Mouse (Mus musculus) embryonic facial prominence, embryonic 14.5 days (tissue): Measurements from ENCODE around the gene Usp18. TPM values are rescaled to one million over a fixed set of nuclear protein-coding genes. Genes with fewer than 3 reads are reported as not detected.

Experiments
- ATAC-seq: fragments of 200-750 bp; cut with Nextera tagmentation; 2 replicates; pipeline ENCODE4 v1.8.0; 2017; ENCODE audit warnings: low read depth, moderate number of reproducible peaks, moderate TSS enrichment
- DNase-seq: peaks from one replicate; pipeline ENCODE4 v3.0.0-alpha.2; 2015; ENCODE audit warnings: low spot score
- H3K27ac ChIP-seq: fragments of 300-500 bp; sonication (generic); replicated peaks from 2 replicates; pipeline ENCODE4 v1.5.1; 2014; ENCODE audit warnings: low read depth, mild to moderate bottlenecking, low read length, moderate library complexity
- H3K27me3 ChIP-seq: fragments of 300-500 bp; sonication (generic); replicated peaks from 2 replicates; pipeline ENCODE4 v1.6.1; 2014; ENCODE audit warnings: low read length; ENCODE audit not compliant: control insufficient read depth, insufficient read depth
- H3K36me3 ChIP-seq: fragments of 300-500 bp; sonication (generic); 2 replicates; pipeline ENCODE4 v1.6.1; 2014; ENCODE audit warnings: low read length, mixed read lengths; ENCODE audit not compliant: control insufficient read depth, insufficient read depth
- H3K4me1 ChIP-seq: fragments of 300-500 bp; sonication (generic); 2 replicates; pipeline ENCODE4 v1.6.1; 2014; ENCODE audit warnings: antibody characterized with exemption, low read length; ENCODE audit not compliant: control insufficient read depth, insufficient read depth
- H3K4me2 ChIP-seq: fragments of 300-500 bp; sonication (generic); 2 replicates; pipeline ENCODE4 v1.6.1; 2014; ENCODE audit warnings: low read depth, mild to moderate bottlenecking, low read length, moderate library complexity, mixed read lengths
- H3K4me3 ChIP-seq: fragments of 300-500 bp; sonication (generic); 2 replicates; pipeline ENCODE4 v1.5.1; 2014; ENCODE audit warnings: low read depth, mild to moderate bottlenecking, low read length
- H3K9ac ChIP-seq: fragments of 300-500 bp; sonication (generic); 2 replicates; pipeline ENCODE4 v1.6.1; 2014; ENCODE audit warnings: low read depth, mild to moderate bottlenecking, low read length, moderate library complexity, mixed read lengths
- H3K9me3 ChIP-seq: fragments of 300-500 bp; sonication (generic); 2 replicates; pipeline ENCODE4 v1.6.1; 2016; ENCODE audit warnings: low read length; ENCODE audit not compliant: control insufficient read depth
- WGBS: fragments of 180-500 bp; shearing (Covaris S2); extraction: QIAGEN DNeasy Blood & Tissue Kit; methylation state at CpG from one replicate; pipeline ENCODE4 v1.1.7; 2014; 5-methylcytosine and 5-hydroxymethylcytosine counted together
- polyA plus RNA-seq: library from polyadenylated mRNA; unstranded; fragments of >200 nt; fragmentation: Nextera tagmentation; extraction: Ambion mirVana; gene quantifications from 2 replicates; pipeline ENCODE4 v1.2.1, GENCODE M21; 2014

Usp18 gene
- polyA plus RNA-seq = 2.2 and 2.7 TPM in 2 replicates

GRCm38 (mm10) chr6:121245127-121246036 lies at the start of gene Usp18:
Usp18 (plus strand) TSS chr6:121245906.
- no peaks in the 10 kb centered on the region for H3K4me1 ChIP-seq
- H3K4me3 ChIP-seq = peak within 1 kb of the TSS; percentile 59
- DNase-seq = peak; percentile 92
- peak; percentile 95 for ATAC-seq
- H3K9ac ChIP-seq = peak within 1 kb of the TSS; percentile 59
- 0 out of 2 replicates have a peak, but pooled peaks cover 2% of the 10 kb centered on the region for H3K27me3 ChIP-seq
- 10% methylated on average over 34 of the region's 35 CpGs for WGBS
- H3K36me3 ChIP-seq = no peaks in the 10 kb centered on the region
- peak within 1 kb of the TSS; percentile 63 for H3K4me2 ChIP-seq
- H3K27ac ChIP-seq = no peak within 1 kb of the TSS
- no peaks in the 10 kb centered on the region for H3K9me3 ChIP-seq

DNA sequence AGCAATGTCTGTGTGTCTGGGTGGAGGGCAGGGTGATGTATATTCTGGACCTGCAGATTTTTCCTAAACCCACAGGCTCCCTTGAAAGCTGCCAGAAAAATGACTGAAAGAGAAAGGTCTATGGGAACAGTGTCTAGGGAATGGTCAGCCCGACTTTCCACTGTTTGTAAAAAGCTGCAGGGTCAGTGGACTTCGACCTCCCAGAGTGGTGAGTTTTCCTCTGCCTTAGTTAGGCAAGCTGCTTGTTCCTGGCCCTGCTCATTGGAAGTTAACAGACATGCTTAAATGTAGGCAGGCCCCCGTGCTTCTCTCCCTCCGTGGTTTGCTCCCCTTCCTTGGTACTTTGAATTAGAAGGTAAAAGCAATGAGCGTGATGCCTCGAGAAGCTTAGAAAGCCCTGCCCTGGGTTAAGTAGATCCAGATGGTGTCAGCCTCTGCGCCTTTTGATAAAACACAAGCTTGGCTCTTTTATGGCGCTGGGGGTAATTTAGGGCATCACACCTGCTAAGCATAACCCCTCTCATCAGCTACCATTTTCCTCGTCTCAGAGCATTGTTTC lies 47.8 kb upstream of the Usp18 start:
- no peak overlapping the region for H3K4me2 ChIP-seq
- no peak overlapping the region for H3K9ac ChIP-seq
- no peaks in the 10 kb centered on the region for H3K9me3 ChIP-seq
- WGBS = 31% methylated on average over 9 of the region's 9 CpGs
- no peak for ATAC-seq
- no peaks in the 10 kb centered on the region for H3K27me3 ChIP-seq
- H3K4me3 ChIP-seq = no peak overlapping the region
- DNase-seq = no peak
- H3K4me1 ChIP-seq = no peaks in the 10 kb centered on the region
- H3K36me3 ChIP-seq = peaks cover 28% of the 10 kb centered on the region; the same call in 1 of the 2 replicates
- no peak overlapping the region for H3K27ac ChIP-seq

DNA sequence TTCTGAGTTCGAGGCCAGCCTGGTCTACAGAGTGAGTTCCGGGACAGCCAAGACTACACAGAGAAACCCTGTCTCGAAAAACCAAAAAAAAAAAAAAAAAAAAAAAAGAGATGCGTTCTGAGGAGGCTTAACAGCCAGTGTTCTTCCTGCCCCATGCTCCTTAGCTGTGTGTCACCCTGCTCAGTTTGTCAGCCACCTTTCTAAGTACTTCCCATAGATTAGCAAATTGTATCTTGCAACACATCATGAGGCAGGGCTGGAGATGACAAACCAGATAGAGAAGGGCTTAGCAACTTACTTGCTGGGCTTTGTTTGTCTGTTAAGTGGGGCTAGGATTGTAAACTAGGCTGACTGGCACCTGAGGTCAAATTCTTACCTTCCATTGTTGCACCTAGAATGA lies 45.2 kb upstream of the Usp18 start:
- H3K27ac ChIP-seq = no peak overlapping the region
- no peak for ATAC-seq
- H3K4me2 ChIP-seq = no peak overlapping the region
- no peak overlapping the region for H3K4me3 ChIP-seq
- no peak overlapping the region for H3K9ac ChIP-seq
- DNase-seq = no peak
- WGBS = 82% methylated on average over 4 of the region's 4 CpGs
- no peaks in the 10 kb centered on the region for H3K9me3 ChIP-seq
- H3K27me3 ChIP-seq = no peaks in the 10 kb centered on the region
- 0 out of 2 replicates have a peak, but pooled peaks cover 9% of the 10 kb centered on the region for H3K36me3 ChIP-seq
- no peaks in the 10 kb centered on the region for H3K4me1 ChIP-seq

GRCm38 (mm10) chr6:121202026-121202425 lies 43.7 kb upstream of the Usp18 start:
- Histone ChIP-seq H3K4me2 (no peak overlapping the region), H3K27ac (no peak overlapping the region), H3K9ac (no peak overlapping the region), H3K9me3 (no peaks in the 10 kb centered on the region), H3K4me3 (no peak overlapping the region), H3K4me1 (no peaks in the 10 kb centered on the region), H3K36me3 (no peaks in the 10 kb centered on the region), H3K27me3 (no peaks in the 10 kb centered on the region)
- 67% methylated on average over 5 of the region's 5 CpGs for WGBS
- ATAC-seq = no peak
- no peak for DNase-seq

- WGBS = 85% methylated on average over 5 of the region's 5 CpGs
- H3K4me2 ChIP-seq = no peak overlapping the region
Measured at GRCm38 (mm10) chr6:121206481-121206880, 39.2 kb upstream of the Usp18 start.

GRCm38 (mm10) chr6:121209584-121209983 lies 36.1 kb upstream of the Usp18 start:
- no peaks in the 10 kb centered on the region for H3K36me3 ChIP-seq
- no peak for ATAC-seq
- no peak overlapping the region for H3K4me3 ChIP-seq
- H3K27ac ChIP-seq = no peak overlapping the region
- no peak for DNase-seq
- WGBS = 79% methylated on average over 2 of the region's 2 CpGs
- H3K9me3 ChIP-seq = no peaks in the 10 kb centered on the region
- H3K4me1 ChIP-seq = peaks cover 9% of the 10 kb centered on the region
- H3K4me2 ChIP-seq = no peak overlapping the region
- no peak overlapping the region for H3K9ac ChIP-seq
- H3K27me3 ChIP-seq = peaks cover 30% of the 10 kb centered on the region

More at GRCm38 (mm10) chr6:121206481-121206880, 39.2 kb upstream of the Usp18 start:
- Histone ChIP-seq H3K9me3 (no peaks in the 10 kb centered on the region), H3K4me3 (no peak overlapping the region), H3K9ac (no peak overlapping the region), H3K4me1 (peaks cover 9% of the 10 kb centered on the region), H3K27ac (no peak overlapping the region), H3K27me3 (peaks cover 24% of the 10 kb centered on the region), H3K36me3 (no peaks in the 10 kb centered on the region)
- ATAC-seq (no peak), DNase-seq (no peak)

DNA sequence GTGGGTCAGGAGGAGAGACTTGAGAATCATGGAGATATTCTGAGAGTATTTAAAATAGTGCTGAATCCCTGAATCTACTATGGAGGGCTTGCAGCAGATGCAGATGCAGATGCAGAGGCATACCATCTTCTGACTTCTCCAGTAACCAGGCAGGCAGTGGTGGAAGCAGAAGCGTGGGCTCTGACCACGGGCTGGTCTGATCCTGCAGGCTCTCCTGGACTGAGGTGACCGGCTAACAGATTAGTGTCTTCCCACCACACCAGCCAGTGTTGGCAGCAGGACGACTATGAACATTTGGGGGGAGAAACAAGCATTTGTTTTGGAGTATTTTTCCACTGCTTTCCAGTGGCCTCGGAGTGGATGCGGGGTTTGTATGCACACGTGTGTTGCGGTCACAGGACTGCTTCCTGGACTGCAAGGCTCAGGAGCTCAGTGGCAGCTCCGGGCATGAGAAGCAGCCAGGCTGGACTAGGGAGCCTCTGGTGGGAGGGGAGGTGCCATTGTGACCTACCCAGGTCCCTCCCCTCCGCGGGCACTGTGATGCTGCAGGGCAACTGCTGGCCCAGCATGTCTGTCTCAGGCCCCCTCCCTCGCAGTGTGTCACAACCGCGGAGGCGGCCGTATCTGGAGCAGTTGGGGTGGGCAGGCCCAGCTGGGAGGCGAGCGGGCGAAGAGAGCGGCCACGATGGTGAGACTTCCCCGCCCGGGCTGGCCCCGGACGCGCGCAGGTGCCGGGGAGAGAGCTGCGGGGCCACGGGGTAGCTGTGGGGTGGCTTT lies 35.4 kb upstream of the Usp18 start, which contains the start of gene Tuba8:
TSS of gene Tuba8 (plus strand) at position 548 of the 777 bp plus-strand sequence.
- Histone ChIP-seq H3K4me1 (peaks cover 9% of the 10 kb centered on the region), H3K27ac (no peak within 1 kb of the TSS), H3K36me3 (no peaks in the 10 kb centered on the region), H3K9ac (peak within 1 kb of the TSS; percentile 51), H3K27me3 (peaks cover 30% of the 10 kb centered on the region), H3K4me2 (peak within 1 kb of the TSS; percentile 80), H3K9me3 (no peaks in the 10 kb centered on the region), H3K4me3 (peak within 1 kb of the TSS; percentile 40)
- DNase-seq = peak; percentile 33
- ATAC-seq = peak; percentile 66; the same call in 1 of the 2 replicates
- 1% methylated on average over 29 of the region's 30 CpGs for WGBS

DNA sequence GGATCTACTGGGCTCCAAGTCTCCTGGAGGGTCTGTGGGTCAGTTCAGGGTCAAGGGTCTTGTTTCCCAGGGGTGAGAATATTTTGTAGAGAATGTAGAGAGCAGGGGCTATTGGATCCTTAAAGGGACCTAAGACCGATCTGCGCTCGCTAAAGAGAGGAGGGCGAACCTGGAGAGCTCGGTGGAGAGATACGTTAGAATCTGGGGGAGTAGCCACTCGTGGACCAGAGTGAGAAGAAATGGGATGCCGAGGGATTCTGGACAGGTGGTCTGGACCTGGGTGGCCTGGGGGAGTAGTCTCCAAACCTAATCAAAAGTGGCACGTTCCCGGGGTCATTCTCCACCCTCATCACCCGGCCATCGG lies 34.8 kb upstream of the Usp18 start:
- Histone ChIP-seq H3K4me3 (peak overlapping the region; percentile 40), H3K27ac (no peak overlapping the region), H3K36me3 (no peaks in the 10 kb centered on the region), H3K4me2 (peak overlapping the region; percentile 80), H3K9ac (peak overlapping the region; percentile 51), H3K4me1 (peaks cover 9% of the 10 kb centered on the region), H3K9me3 (no peaks in the 10 kb centered on the region), H3K27me3 (peaks cover 30% of the 10 kb centered on the region)
- 3% methylated on average over 9 of the region's 12 CpGs for WGBS
- peak; percentile 20 for DNase-seq
- 0 out of 2 replicates have a peak, but pooled peaks have one; percentile 17 for ATAC-seq
